Mouse (Mus musculus): ENCODE data around the gene Sytl2. TPM values are rescaled to one million over a fixed set of nuclear protein-coding genes. Genes with fewer than 3 reads are reported as not detected.

Sytl2 gene
- polyA plus RNA-seq, 1 experiment: 21.9 TPM

- Histone ChIP-seq H3ac (ENCODE audit: control insufficient read depth, insufficient read length, low read depth) (no peak overlapping the region), H3K27me3 (ENCODE audit: control insufficient read depth, insufficient read depth, insufficient read length) (no peaks in the 10 kb centered on the region), H3K4me3 (ENCODE audit: insufficient read depth, poor library complexity, severe bottlenecking) (no peak overlapping the region), H3K79me3 (ENCODE audit: low read depth) (peaks cover 5% of the 10 kb centered on the region), H3K79me2 (ENCODE audit: control insufficient read depth, insufficient read depth) (no peaks in the 10 kb centered on the region), H3K36me3 (ENCODE audit: control insufficient read depth, insufficient read depth) (no peaks in the 10 kb centered on the region)
- TF ChIP-seq CEBPB (IDR thresholded peaks at IDR 0.05; ENCODE audit: low read depth): no peak
- TF ChIP-seq MYOD1 (IDR thresholded peaks at IDR 0.05; ENCODE audit: control insufficient read depth, insufficient read length, low read depth): peak; percentile 59
- no peak for TF ChIP-seq MAX (IDR thresholded peaks at IDR 0.05)
These were observed 23.1 kb downstream of the Sytl2 start for GRCm38 (mm10) chr7:90325166-90325565.

DNA sequence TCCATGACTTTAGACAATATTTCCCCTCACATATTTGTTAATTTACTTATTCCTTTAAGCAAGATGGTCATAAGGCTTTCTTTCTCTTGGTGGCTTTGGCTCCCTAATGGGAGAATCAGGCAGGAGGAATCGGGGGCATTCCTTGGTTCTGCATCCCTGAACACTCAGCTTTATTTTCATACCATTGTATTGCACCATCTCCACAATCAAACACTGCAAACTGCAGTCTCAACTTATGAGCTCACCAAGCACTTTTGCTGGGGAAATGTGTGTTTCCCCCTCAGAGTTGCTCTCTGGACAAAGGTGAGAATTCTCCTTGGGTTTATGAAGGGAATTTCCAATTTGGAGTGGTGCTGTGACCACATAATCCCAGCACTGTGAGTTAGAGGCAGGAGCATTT lies 28.1 kb downstream of the Sytl2 start:
- TF ChIP-seq MAX (IDR thresholded peaks at IDR 0.05) (no peak), CTCF (IDR thresholded peaks at IDR 0.05; ENCODE audit: control insufficient read depth, insufficient read depth, insufficient read length) (no peak), CEBPB (IDR thresholded peaks at IDR 0.05; ENCODE audit: low read depth) (no peak), FOSL1 (IDR thresholded peaks at IDR 0.05; ENCODE audit: insufficient read depth, low read length, poor library complexity, severe bottlenecking) (no peak)
- H3K79me3 ChIP-seq (ENCODE audit: low read depth): peaks cover 4% of the 10 kb centered on the region
- no peak overlapping the region for H3ac ChIP-seq (ENCODE audit: control insufficient read depth, insufficient read length, low read depth)
- H3K4me3 ChIP-seq (ENCODE audit: insufficient read depth, poor library complexity, severe bottlenecking): no peak overlapping the region
- H3K79me2 ChIP-seq (ENCODE audit: control insufficient read depth, insufficient read depth): peaks cover 13% of the 10 kb centered on the region
- no peaks in the 10 kb centered on the region for H3K27me3 ChIP-seq (ENCODE audit: control insufficient read depth, insufficient read depth, insufficient read length)
- H3K36me3 ChIP-seq (ENCODE audit: control insufficient read depth, insufficient read depth): no peaks in the 10 kb centered on the region

DNA sequence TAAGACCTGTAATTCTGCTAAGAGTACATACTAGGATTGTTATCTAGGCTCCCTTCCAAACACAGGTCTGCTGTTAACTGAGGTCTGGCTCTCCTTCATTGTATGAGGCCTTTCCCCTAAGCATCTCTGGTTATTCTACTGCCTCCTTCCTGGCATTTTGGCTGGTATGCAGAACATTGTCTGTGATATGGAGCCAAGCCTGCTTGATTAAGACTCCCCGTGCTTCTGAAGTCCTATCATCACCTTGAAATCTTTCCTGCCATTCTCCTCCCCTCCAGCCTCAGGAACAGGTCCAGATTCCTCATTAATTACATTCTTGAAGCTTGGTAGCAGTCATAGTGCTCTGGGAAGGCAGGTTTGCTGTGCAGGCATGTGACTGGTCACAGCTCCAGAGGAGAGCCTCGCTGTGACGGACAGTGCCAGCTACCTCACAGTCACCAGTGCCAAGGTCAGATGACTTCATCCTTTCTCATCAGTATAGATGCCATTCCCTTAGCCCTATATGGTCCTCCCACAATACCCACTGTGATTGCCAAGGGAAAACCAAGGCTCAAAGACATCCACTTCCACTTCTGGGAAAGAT lies 30.5 kb downstream of the Sytl2 start:
- Histone ChIP-seq H3K79me2 (ENCODE audit: control insufficient read depth, insufficient read depth) (peaks cover 18% of the 10 kb centered on the region), H3K79me3 (ENCODE audit: low read depth) (peaks cover 4% of the 10 kb centered on the region), H3K27me3 (ENCODE audit: control insufficient read depth, insufficient read depth, insufficient read length) (no peaks in the 10 kb centered on the region), H3ac (ENCODE audit: control insufficient read depth, insufficient read length, low read depth) (no peak overlapping the region), H3K4me3 (ENCODE audit: insufficient read depth, poor library complexity, severe bottlenecking) (no peak overlapping the region), H3K36me3 (ENCODE audit: control insufficient read depth, insufficient read depth) (no peaks in the 10 kb centered on the region)
- TF ChIP-seq MYOG (IDR thresholded peaks at IDR 0.05; ENCODE audit: control insufficient read depth, extremely low read depth, insufficient read length): no peak
- peak; percentile 79 for TF ChIP-seq MYOD1 (IDR thresholded peaks at IDR 0.05; ENCODE audit: control insufficient read depth, insufficient read length, low read depth)

GRCm38 (mm10) chr7:90334362-90334761 lies 32.3 kb downstream of the Sytl2 start:
- H3ac ChIP-seq (ENCODE audit: control insufficient read depth, insufficient read length, low read depth): no peak overlapping the region
- no peaks in the 10 kb centered on the region for H3K27me3 ChIP-seq (ENCODE audit: control insufficient read depth, insufficient read depth, insufficient read length)
- H3K79me3 ChIP-seq (ENCODE audit: low read depth): peaks cover 6% of the 10 kb centered on the region
- TF ChIP-seq CEBPB (IDR thresholded peaks at IDR 0.05; ENCODE audit: low read depth): no peak
- no peak for TF ChIP-seq USF1 (IDR thresholded peaks at IDR 0.05; ENCODE audit: low read depth)
- no peak for TF ChIP-seq MYOD1 (IDR thresholded peaks at IDR 0.05; ENCODE audit: control insufficient read depth, insufficient read length, low read depth)
- H3K79me2 ChIP-seq (ENCODE audit: control insufficient read depth, insufficient read depth): peaks cover 18% of the 10 kb centered on the region
- no peak overlapping the region for H3K4me3 ChIP-seq (ENCODE audit: insufficient read depth, poor library complexity, severe bottlenecking)
- H3K36me3 ChIP-seq (ENCODE audit: control insufficient read depth, insufficient read depth): no peaks in the 10 kb centered on the region

GRCm38 (mm10) chr7:90334831-90335230 lies 32.8 kb downstream of the Sytl2 start:
- TF ChIP-seq FOSL1 (IDR thresholded peaks at IDR 0.05; ENCODE audit: insufficient read depth, low read length, poor library complexity, severe bottlenecking): no peak
- Histone ChIP-seq H3K36me3 (ENCODE audit: control insufficient read depth, insufficient read depth) (no peaks in the 10 kb centered on the region), H3K79me2 (ENCODE audit: control insufficient read depth, insufficient read depth) (peaks cover 18% of the 10 kb centered on the region), H3K4me3 (ENCODE audit: insufficient read depth, poor library complexity, severe bottlenecking) (no peak overlapping the region), H3K79me3 (ENCODE audit: low read depth) (peaks cover 6% of the 10 kb centered on the region), H3K27me3 (ENCODE audit: control insufficient read depth, insufficient read depth, insufficient read length) (no peaks in the 10 kb centered on the region), H3ac (ENCODE audit: control insufficient read depth, insufficient read length, low read depth) (no peak overlapping the region)

- Histone ChIP-seq H3K27me3 (ENCODE audit: control insufficient read depth, insufficient read depth, insufficient read length) (no peaks in the 10 kb centered on the region), H3K4me3 (ENCODE audit: insufficient read depth, poor library complexity, severe bottlenecking) (no peak overlapping the region), H3K79me3 (ENCODE audit: low read depth) (peaks cover 9% of the 10 kb centered on the region), H3K36me3 (ENCODE audit: control insufficient read depth, insufficient read depth) (no peaks in the 10 kb centered on the region), H3ac (ENCODE audit: control insufficient read depth, insufficient read length, low read depth) (no peak overlapping the region), H3K79me2 (ENCODE audit: control insufficient read depth, insufficient read depth) (peaks cover 18% of the 10 kb centered on the region)
- TF ChIP-seq USF1 (IDR thresholded peaks at IDR 0.05; ENCODE audit: low read depth): no peak
- no peak for TF ChIP-seq MYOG (IDR thresholded peaks at IDR 0.05; ENCODE audit: control insufficient read depth, extremely low read depth, insufficient read length)
- TF ChIP-seq MYOD1 (IDR thresholded peaks at IDR 0.05; ENCODE audit: control insufficient read depth, insufficient read length, low read depth): no peak
- TF ChIP-seq CTCF (IDR thresholded peaks at IDR 0.05; ENCODE audit: control insufficient read depth, insufficient read depth, insufficient read length): no peak
- no peak for TF ChIP-seq FOSL1 (IDR thresholded peaks at IDR 0.05; ENCODE audit: insufficient read depth, low read length, poor library complexity, severe bottlenecking)
- TF ChIP-seq MAX (IDR thresholded peaks at IDR 0.05): no peak
- no peak for TF ChIP-seq CEBPB (IDR thresholded peaks at IDR 0.05; ENCODE audit: low read depth)
These were observed 33.7 kb downstream of the Sytl2 start for GRCm38 (mm10) chr7:90335755-90336194.

Measured in C2C12 (cell line).